Mouse (Mus musculus) c-Kit-positive CD71-positive TER-119-negative erythroid progenitor cells, embryonic 14.5 days (primary cell): ENCODE results near the gene Cilp.
"Not testable (repeated sequence)": the region's sequence is repeated elsewhere in the genome, so short reads cannot be mapped to it uniquely, and the experiment has no call there.

Source experiments
- DNase-seq: peaks from one replicate; pipeline ENCODE4 v3.0.0-alpha.2; 2013; ENCODE audit warnings: low read depth

The Cilp gene

DNA sequence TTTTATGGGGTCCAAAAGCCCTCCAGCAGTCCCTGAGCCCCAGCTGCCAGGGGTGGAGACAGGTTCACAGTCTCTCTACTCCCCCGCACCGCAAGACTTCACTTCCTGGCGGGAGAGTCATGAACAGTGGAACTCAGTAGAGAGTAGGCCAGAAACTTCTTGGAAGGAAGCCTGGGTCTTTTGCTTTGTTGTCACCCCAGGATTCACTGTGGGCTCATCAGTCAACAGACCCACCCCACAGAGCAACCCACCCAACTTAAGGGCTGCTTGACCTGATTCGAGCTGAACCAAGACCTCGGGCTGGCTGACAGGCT is 16.6 kb upstream of the Cilp start:
- DNase-seq: no peak

DNA sequence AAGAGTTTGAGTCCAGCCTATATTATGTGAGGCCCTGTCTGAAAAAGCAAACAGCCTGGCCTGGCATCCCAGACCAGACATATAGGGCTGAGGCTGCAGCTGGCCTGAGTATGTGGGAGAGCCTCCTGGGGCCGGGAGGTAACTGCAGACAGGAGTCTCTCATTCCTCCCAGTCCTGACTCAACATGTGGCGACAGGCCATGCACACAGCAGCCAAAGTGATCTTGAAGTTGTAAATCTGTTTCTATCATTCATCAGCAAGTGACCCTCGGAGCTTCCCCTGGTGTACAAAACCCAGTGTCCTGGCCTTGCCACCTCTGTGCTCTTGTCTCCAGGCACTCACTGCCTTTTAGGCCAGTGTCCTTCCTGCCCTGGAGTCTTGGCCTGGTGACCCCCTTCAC is 13.0 kb upstream of the Cilp start:
- no peak for DNase-seq

DNA sequence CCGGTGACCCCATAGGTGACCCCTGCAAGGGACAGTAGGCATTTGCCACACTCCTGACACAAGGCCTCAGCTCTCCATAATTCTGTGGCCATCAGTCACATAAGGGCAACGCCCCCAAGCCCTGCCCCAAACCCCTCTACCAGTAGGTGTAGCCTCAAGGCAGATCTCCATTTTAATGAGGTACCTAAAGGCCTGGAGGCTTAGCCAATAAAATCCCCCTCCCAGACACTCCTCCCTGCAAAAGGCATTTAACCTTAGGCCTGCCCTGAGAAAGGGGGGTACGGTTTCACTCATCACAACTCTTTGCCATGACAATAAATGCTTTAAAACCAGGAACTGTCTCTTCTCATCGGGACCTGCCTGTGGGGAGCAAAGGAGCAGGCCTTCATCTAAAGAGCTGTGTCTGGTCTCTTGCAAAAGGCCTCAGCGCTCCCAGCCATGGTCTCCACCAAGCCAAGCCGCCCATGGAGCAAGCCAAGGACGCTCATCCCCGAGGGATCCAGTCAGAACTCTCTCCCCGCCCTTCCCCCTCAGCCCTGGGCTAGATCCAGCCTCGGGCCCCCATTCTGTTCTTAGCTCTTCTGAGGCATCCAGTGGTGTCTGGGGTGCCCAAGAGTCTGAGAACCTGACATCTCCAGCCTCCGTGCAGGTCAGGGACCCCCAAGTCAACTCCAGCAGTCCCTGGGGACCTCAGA is 8.9 kb upstream of the Cilp start:
- DNase-seq: no peak

DNA sequence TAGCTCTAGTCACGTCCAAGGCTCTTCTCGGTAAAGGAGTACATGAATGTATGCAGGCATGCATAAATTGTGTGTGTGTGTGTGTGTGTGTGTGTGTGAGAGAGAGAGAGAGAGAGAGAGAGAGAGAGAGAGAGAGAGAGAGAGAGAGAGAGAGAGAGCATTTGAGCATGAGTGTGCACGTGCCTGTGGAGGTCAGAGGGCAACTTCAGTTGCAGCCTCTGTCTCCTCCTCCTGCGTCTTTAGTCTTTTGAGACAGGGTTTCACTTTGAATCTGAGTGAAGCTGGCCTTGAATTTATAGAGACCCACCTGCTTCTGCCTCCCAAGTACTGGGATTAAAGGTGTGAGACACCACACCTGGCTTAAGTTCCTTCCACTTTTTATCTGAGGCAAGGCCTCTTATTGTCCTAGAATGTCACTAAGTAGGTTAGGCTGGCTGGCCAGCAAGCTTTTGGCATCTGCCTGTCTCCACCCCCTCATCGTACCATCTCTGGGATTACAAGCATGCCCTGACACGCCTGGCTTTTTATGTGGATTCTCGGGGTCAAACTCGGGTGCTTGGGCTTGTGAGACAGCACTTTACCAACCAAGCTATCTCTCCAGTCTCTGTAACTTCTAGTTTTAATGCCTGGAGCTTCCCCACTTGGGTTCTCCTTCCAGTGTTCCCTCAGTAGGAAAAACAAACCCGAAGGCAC is 7.6 kb upstream of the Cilp start:
- DNase-seq: no peak

DNA sequence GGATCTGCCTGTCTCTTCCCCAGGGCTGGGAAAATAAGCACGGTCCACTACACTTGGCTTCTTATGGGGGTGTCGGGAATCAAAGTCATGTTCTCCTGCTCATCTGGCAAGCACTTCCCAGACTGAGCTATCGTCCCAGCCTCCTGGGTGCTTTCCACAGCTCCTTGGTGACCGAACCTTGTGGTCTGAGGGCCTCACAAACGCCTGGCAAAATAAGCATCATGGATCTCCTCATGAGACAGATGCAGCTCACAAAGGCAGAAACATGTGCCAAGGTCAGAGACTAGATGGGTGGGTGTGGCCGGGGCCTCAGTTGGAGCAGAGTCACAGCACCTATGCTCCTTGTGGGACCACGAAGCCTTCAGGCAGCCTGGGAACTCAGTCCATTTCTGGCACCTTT is 5.6 kb upstream of the Cilp start:
- DNase-seq: no peak

DNA sequence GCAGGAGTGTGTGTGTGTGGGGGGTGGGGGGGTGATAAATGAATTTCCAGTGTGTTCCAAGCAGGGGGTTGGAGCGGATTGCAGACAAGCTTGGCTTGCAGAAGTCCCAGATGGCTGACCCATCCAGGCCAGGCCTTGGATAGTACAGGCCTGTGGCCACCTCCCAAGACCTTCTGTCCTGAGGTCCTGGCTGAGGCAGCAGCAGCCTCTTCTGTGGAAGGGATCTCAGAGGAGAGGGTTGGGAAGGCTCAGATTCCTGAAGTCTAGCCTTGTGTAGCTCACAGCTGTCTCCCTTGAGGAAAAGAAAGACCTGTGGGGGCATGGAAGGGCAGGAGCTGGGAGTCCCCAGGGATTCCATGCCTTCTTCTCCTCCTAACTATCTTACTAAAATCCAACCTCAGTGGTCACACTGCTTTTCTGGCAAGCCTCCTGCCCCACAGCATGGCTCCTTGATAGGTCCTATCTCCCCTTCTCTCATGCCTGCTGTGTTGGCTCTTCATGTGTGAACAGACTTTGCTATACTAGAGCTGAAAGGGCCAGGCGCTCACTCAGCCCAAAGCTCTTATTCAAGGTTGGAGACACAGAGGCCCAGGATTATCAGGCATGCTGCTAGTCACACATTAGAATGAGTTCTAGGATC is 3.3 kb upstream of the Cilp start:
- DNase-seq: no peak

DNA sequence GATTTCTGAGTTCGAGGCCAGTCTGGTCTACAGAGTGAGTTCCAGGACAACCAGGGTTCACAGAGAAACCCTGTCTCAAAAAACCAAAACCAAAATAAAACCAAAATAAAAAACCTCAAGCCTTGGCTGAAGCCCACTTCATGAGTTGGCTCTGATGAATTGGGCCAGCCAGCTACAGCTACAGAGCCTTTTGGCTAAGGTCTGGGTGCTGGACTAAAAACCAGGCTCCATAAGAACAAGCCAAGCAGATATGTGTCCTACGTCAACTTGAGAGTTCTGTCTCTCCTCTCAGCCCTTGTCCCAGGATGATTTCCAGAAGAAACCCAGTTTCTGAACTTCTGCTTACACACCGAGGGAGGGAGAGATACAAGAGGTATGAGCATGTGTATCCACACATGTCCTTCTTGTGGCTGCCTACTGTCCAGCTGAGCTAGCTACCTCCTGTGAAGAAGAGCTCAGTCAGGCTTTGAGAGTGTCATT is 2.3 kb upstream of the Cilp start:
- no peak for DNase-seq

DNA sequence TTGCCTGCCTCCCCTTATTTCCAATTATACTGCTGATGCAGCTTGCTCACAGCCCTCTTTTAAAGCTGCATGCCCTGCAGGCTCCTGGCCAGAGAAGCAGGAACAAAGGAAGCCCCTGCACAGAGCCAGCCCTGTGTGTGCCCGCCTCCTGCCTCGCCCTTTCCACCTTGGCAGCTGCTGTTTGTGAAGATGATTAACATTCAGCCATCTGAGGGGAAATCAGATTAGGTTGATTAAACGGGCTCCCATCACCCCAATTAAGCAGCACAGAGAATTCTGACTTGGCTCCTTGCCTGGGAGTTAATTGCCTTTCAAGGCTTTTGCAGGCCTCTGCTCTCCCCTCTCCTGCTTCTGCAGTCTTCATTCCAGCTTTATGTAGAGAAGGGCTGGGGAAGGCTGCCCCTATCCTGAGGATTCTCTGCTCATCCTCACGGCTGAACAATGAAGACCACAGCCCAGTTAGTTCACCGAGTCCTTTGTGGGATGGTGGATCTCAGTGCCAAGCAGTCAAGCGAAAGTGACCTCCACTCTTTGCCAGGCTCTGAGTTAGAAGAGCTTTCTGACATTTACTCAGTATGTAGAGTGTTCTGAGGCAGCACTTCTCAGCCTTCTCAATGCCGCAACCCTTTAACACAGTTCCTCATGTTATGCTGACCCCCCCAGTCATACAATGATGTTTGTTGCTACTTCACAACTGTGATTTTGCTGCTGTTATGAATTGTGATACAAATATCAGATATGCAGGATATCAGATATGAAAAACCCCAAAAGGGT is 2.9 kb downstream of the Cilp start:
- no peak for DNase-seq

DNA sequence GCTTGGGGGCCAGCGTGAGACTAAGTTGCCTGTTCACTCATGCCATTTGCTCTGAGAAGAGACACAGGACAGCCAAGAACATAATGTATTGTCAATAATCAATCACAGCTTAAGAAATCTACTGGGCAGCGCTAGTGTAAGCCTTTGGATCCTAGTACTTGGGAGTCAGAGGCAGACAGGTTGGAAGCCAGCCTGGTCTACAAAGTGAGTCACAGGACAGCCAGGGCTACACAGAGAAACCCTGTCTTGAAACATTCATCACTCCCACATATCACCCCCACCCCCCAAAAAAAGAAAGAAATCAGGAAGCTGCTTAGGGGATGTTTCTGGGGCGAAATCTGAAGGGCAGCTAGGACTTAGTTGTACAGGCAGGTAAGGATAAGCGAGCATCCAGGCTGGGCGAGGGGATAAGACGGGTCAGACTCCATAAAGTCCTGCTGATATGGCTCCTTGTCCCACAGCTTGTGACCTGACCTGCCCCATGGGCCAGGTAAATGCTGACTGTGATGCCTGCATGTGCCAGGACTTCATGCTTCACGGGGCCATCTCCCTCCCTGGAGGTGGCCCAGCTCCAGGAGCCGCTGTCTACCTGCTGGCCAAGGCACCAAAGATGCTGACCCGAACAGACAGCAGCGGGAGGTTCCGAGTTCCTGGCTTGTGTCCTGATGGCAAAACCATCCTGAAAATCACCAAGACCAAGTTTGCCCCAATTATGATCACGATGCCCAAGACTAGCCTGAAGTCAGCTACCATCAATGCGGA is 8.2 kb downstream of the Cilp start:
- DNase-seq: no peak

DNA sequence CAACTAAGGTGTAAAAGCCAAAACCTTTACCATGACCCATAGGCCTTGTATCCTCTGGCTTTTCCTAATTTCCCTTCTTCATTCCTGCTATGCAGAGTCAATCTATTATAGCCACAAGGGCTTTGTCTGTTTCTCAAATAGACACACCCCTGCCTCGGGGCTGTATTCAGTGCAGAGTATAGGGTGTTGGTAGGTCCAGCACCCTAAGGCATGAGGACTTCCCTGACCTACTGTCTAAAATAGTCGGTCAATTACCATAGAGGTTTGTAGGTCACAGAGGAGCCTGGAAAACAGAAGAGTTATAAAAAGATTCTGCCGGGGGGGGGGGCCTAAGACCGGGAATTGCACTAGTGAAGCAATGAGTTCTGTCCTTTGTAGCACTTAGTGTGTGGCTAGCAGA is 8.9 kb downstream of the Cilp start:
- no peak for DNase-seq

DNA sequence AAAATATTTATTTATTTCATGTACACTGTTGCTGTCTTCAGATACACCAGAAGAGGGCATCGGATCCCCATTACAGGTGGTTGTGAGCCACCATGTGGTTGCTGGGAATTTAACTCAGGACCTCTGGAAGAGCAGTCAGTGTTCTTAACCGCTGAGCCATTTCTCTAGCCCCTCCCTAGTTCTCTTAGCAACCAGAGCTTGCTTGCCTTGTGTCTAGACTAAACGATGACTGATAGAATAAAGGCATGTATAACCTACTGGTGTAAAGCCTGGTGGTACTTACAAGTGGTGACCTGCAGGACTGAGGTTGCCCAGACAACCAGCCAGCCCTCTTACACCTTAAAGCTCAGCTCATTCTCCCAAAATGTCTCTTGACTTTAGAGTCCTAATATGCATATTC is 9.9 kb downstream of the Cilp start:
- DNase-seq: not testable (repeated sequence)

DNA sequence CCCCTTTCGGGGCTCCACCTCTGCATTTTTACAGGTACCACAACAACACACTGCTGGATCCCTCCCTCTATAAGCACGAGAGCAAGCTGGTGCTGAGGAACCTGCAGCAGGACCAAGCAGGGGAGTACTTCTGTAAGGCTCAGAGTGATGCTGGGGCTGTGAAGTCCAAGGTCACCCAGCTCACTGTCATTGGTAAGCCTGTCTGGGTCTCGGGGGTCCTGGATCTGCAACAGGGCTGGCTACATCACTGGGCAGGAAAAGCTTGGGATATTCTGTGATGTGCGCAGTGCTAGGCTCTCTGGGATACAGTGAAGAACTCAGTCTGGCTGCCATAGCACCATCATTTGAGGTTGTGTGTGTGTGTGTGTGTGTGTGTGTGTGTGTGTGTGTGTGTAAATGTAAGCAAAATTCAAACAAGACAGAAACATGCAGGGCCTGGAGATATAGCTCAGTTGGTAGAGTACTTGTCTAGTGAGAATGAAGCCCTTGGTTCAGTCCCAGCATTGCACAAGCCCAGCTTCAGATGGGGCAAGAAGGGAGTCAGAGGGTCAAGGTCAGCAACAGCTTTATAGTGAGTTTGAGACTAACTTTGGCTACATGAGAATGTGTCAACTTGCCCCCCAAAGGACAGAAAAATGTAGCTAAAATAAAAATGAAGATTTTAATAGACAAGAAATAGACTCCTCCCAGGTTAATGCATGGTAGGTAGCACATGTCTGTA is 11.0 kb downstream of the Cilp start:
- DNase-seq: no peak

DNA sequence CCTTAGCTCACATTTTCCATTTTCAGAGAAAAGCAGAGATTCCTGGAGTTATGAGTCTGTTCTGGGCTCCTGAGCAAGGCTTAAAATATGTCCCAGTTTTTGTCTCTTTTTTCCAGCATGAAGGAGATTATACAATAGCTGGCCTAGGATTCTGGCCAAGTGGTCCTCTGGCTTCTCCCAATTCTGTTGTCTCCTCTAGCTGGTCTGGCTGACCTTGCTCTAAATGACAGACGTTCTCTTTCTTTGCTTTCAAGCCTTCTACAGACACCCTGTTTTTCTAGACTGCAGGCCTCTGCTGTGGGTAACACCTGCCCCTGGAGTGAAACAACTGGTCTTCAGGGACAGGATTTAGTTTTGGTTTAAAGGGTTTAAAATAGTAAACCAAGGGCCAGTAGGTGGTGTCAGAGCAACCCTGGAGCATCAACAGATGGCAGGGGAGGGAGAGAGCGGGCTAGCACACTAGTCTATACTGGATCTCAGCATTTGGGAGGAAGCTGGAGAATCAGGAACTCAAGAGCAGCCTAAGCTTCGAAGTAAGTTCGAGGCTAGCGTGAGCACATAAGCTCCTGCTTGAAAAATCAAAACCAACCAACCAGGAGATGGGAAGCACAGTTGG is 16.7 kb downstream of the Cilp start:
- no peak for DNase-seq

DNA sequence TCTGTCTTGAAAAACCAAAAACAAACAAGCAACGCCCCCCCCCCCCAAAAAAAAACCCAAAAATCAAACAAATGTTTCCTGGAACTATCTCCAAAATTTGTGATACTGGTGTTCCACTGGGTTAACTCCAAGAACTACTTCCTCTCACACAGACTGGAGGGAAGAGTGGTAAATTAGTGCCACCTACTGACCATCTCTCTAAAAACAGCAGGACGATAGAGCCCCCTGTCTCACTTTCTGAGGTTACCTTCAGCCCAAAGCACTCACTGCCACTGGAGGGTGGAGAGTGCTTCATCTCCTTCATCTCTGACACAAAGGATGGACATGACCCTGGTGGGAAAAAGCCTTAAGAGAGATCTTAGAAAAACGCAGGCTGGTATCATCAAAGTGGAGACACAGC is 18.3 kb downstream of the Cilp start:
- DNase-seq: peak; percentile 50

DNA sequence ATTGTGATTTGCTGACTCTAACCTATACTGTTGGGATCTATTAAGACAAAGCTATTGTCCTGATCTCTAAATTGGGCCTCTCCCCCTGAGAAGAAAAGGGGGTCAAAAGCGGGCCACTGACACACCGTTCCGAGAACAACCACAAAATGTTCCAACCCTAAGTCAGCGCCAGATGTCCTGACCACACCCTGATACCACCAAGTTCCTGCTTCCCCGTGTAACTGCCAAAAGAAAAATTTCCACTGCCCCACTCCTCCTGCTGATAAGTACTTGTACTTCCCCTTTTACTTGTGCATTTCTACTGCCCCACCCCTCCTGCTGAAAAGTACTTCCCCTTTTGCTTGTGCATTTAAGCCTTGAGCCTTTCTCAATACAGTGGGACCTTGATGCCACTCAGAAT is 23.3 kb downstream of the Cilp start:
- not testable (repeated sequence) for DNase-seq

DNA sequence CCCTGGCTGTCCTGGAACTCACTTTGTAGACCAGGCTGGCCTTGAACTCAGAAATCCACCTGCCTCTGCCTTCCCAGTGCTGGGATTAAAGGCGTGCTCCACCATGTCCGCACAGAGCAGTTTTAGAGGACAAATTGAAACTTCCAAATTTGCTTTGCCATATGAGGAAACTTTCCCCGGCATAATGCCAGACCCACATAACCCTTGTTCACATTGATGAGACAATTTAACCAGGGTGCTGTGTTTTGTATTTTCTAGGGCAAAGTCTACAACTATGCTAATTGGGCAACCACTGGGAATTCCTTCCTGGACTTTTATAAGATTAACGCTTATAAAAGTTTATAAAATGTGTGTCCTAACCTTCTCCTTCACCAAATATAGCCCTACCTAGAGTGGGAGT is 25.0 kb downstream of the Cilp start:
- DNase-seq: no peak

DNA sequence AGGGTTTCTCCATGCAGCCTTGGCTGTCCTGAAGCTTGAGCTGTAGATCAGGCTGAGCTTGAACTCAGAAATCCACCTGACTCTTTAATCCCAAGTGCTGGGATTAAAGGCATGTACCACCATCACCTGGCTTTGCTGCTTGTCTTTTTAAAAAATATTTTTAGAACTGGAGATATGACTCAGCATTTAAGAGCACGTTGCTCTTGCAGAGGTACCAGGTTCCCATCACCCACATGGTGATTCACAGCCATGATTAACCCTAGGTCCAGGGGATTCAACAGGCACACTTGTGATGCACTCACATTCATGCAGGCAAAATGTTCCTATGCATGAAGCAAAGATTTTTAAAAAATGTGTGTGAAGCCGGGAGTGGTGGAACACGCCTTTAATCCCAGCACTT is 27.4 kb downstream of the Cilp start:
- peak; percentile 10 for DNase-seq

DNA sequence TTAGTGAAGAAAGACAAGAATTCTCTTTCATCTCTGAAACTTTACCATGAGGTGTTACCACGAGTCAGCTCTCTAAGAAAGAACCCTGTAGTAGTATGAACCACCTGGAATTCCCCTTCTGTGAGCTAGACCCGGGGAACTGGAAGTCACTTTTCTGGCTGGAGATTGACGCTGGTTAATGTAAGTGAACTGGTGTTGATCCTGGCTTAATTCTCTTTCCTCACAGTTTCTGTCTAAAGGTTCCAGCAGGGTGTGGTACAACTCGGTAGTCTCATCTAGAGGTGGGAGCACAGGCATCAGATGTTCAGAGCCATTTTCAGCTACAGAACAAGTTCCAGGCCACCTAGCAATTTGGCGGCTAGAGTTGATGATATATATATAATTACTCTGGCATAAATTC is 28.1 kb downstream of the Cilp start:
- DNase-seq: peak; percentile 50

DNA sequence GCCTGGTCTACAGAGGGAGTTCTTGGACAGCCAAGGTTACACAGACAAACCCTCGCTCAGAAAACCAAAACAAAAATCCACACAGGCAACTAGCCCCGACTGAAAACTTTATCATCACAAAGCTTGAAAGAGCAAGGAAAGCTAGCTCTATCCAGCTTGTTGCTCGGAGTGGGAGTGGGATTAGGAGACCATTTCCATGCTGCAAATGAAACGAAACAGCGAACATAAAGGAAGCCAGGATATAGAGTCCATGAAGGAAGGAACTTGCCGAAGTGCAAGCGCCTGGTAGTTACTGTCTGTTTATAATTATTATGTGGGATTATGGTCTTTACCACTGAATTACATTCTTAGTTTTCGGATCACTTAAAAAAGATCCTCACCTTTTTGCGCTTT is 28.6 kb downstream of the Cilp start:
- peak; percentile 38 for DNase-seq

DNA sequence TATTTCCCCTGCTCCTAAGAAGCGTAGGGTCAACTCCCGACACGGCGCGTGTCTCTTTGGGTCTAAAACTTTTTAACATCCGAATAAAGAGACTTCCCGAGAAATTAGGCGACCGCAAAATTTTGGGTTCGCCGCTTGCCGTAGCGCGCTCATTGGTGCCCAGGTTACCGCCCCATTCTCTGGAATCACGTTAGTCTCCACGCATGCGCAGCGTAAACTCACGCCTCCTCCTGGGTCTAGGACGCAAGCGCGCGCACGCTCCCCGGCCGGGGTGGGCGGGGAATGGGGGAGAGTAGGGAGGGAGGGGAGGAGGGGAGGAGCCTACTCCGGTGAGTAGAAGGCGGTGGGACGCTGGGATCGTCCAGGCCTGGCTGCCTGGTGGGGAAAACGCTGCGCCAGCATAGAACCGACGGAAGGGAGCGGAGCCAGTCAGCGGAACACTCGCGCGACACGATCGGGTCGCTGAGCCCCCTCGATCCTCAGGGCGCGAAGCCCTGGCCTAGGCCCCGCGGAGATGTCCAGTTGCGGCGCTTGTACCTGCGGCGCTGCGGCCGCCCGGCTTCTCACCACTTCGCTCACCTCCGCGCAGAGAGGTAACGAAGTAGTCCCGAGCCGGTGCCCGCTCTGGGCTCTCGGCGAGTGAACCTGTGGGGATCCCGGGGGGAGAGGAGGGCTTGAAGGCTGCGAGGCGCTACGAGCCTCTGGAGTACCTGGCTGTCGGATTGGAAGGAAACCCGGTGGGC is 29.2 kb downstream of the Cilp start, which contains the start of gene Clpx:
Gene Clpx (plus strand): TSS at position 288 of the 743 bp plus-strand sequence.
- peak; percentile 99 for DNase-seq
